Mouse (Mus musculus) heart, postnatal 0 days (tissue): ENCODE results near the gene Cxcl12. TPM values are rescaled to one million over a fixed set of nuclear protein-coding genes. Genes with fewer than 3 reads are reported as not detected.

Source experiments
- ATAC-seq: fragments of 200-750 bp; cut with Nextera tagmentation; 2 replicates; pipeline ENCODE4 v1.8.0; 2017; ENCODE audit warnings: low read depth, moderate number of reproducible peaks, moderate library complexity; ENCODE audit not compliant: insufficient read depth
- DNase-seq: peaks from one replicate; pipeline ENCODE4 v3.0.0-alpha.2; 2016; ENCODE audit warnings: low spot score
- H3K27ac ChIP-seq: fragments of 300-500 bp; sonication (generic); 2 replicates; pipeline ENCODE4 v1.5.1; 2014; ENCODE audit warnings: low read depth, mild to moderate bottlenecking
- H3K27me3 ChIP-seq: fragments of 300-500 bp; sonication (generic); 2 replicates; pipeline ENCODE4 v1.6.1; 2014; ENCODE audit warnings: low read length, mixed read lengths; ENCODE audit not compliant: control insufficient read depth, insufficient read depth
- H3K36me3 ChIP-seq: fragments of 300-500 bp; sonication (generic); replicated peaks from 2 replicates; pipeline ENCODE4 v1.6.1; 2014; ENCODE audit warnings: low read length, mixed read lengths; ENCODE audit not compliant: control insufficient read depth, insufficient read depth
- H3K4me1 ChIP-seq: fragments of 300-500 bp; sonication (generic); 2 replicates; pipeline ENCODE4 v1.6.1; 2014; ENCODE audit warnings: antibody characterized with exemption; ENCODE audit not compliant: control insufficient read depth, insufficient read depth
- H3K4me2 ChIP-seq: fragments of 300-500 bp; sonication (generic); 2 replicates; pipeline ENCODE4 v1.6.1; 2014; ENCODE audit warnings: low read depth, mild to moderate bottlenecking, low read length, moderate library complexity
- H3K4me3 ChIP-seq: fragments of 300-500 bp; sonication (generic); 2 replicates; pipeline ENCODE4 v1.5.1; 2014; ENCODE audit warnings: low read depth, low read length
- H3K9ac ChIP-seq: fragments of 300-500 bp; sonication (generic); replicated peaks from 2 replicates; pipeline ENCODE4 v1.6.1; 2014; ENCODE audit warnings: low read depth, low read length, mixed read lengths
- H3K9me3 ChIP-seq: fragments of 300-500 bp; sonication (generic); replicated peaks from 2 replicates; pipeline ENCODE4 v1.6.1; 2016; ENCODE audit warnings: low read length; ENCODE audit not compliant: control insufficient read depth
- CTCF ChIP-seq: IDR thresholded peaks from 2 replicates; pipeline ENCODE4 v1.5.1; 2016; ENCODE audit warnings: antibody characterized with exemption, control low read depth, low read depth
- EP300 ChIP-seq: IDR thresholded peaks from 2 replicates; pipeline ENCODE4 v1.6.1; 2016; ENCODE audit warnings: antibody characterized with exemption, low read depth
- WGBS: fragments of 180-500 bp; shearing (Covaris S2); extraction: QIAGEN DNeasy Blood & Tissue Kit; methylation state at CpG from one replicate; pipeline ENCODE4 v1.1.7; 2014; 5-methylcytosine and 5-hydroxymethylcytosine counted together
- polyA plus RNA-seq: library from polyadenylated mRNA; unstranded; fragments of >200 nt; fragmentation: Nextera tagmentation; extraction: Ambion mirVana; gene quantifications from 2 replicates; pipeline ENCODE4 v1.2.1, GENCODE M21; 2015
- total RNA-seq: library from RNA; depleted of rRNA; stranded (reverse); fragments of >200 nt; gene quantifications from 2 replicates; pipeline ENCODE4 v1.2.3, GENCODE M21; 2014; ENCODE audit warnings: low replicate concordance

Cxcl12 gene
- total and polyA plus RNA-seq, 2 experiments from 2014 or later: 48.0 to 52.7 TPM

- TF ChIP-seq EP300 (no peak), CTCF (no peak)
- no peaks in the 10 kb centered on the region for H3K36me3 ChIP-seq
- no peak for DNase-seq
- 0 out of 2 replicates have a peak, but pooled peaks cover 8% of the 10 kb centered on the region for H3K27me3 ChIP-seq
- no peak overlapping the region for H3K27ac ChIP-seq
- no peak overlapping the region for H3K4me3 ChIP-seq
- H3K4me2 ChIP-seq: no peak overlapping the region
- no peak for ATAC-seq
- 50% methylated on average over 4 of the region's 4 CpGs for WGBS
- no peaks in the 10 kb centered on the region for H3K4me1 ChIP-seq
- H3K9me3 ChIP-seq: no peaks in the 10 kb centered on the region
- H3K9ac ChIP-seq: no peak overlapping the region
Observed at GRCm38 (mm10) chr6:117156846-117157245, 11.5 kb upstream of the Cxcl12 start.

GRCm38 (mm10) chr6:117159710-117160690, 8.3 kb upstream of the Cxcl12 start:
- Histone ChIP-seq H3K9ac (no peak overlapping the region), H3K4me1 (no peaks in the 10 kb centered on the region), H3K4me3 (no peak overlapping the region), H3K36me3 (no peaks in the 10 kb centered on the region), H3K4me2 (no peak overlapping the region), H3K9me3 (no peaks in the 10 kb centered on the region), H3K27me3 (no peaks in the 10 kb centered on the region), H3K27ac (no peak overlapping the region)
- no peak for ATAC-seq
- 72% methylated on average over 16 of the region's 16 CpGs for WGBS
- no peak for TF ChIP-seq EP300
- no peak for TF ChIP-seq CTCF
- DNase-seq: no peak

- 73% methylated on average over 5 of the region's 5 CpGs for WGBS
- ATAC-seq (no peak), DNase-seq (no peak)
- Histone ChIP-seq H3K36me3 (no peaks in the 10 kb centered on the region), H3K4me2 (no peak overlapping the region), H3K9me3 (no peaks in the 10 kb centered on the region), H3K27me3 (peaks cover 15% of the 10 kb centered on the region), H3K27ac (no peak overlapping the region), H3K4me3 (no peak overlapping the region), H3K4me1 (peaks cover 3% of the 10 kb centered on the region; the same call in 1 of the 2 replicates), H3K9ac (no peak overlapping the region)
- TF ChIP-seq CTCF (peak; percentile 24; the same call in 1 of the 2 replicates), EP300 (no peak)
Observed at GRCm38 (mm10) chr6:117163486-117163885, 4.8 kb upstream of the Cxcl12 start.

- no peak overlapping the region for H3K9ac ChIP-seq
- peak overlapping the region; percentile 98 for H3K4me2 ChIP-seq
- H3K27ac ChIP-seq: no peak overlapping the region
- DNase-seq (peak; percentile 84), ATAC-seq (peak; percentile 68)
- peaks cover 3% of the 10 kb centered on the region; the same call in 1 of the 2 replicates for H3K4me1 ChIP-seq
- no peaks in the 10 kb centered on the region; the same call in 1 of the 2 replicates for H3K36me3 ChIP-seq
- H3K4me3 ChIP-seq: peak overlapping the region; percentile 13; the same call in 1 of the 2 replicates
- H3K27me3 ChIP-seq: peaks cover 25% of the 10 kb centered on the region
- 5% methylated on average over 16 of the region's 16 CpGs for WGBS
- TF ChIP-seq CTCF (peak; percentile 79), EP300 (no peak)
- H3K9me3 ChIP-seq: no peaks in the 10 kb centered on the region
Observed at GRCm38 (mm10) chr6:117166581-117167425, 1.5 kb upstream of the Cxcl12 start.

GRCm38 (mm10) chr6:117167426-117167730, 957 bp upstream of the Cxcl12 start:
- H3K9me3 ChIP-seq: no peaks in the 10 kb centered on the region
- TF ChIP-seq CTCF (no peak), EP300 (no peak)
- H3K4me1 ChIP-seq: peaks cover 3% of the 10 kb centered on the region; the same call in 1 of the 2 replicates
- ATAC-seq: no peak
- H3K27ac ChIP-seq: no peak overlapping the region
- no peak overlapping the region for H3K9ac ChIP-seq
- peaks cover 30% of the 10 kb centered on the region for H3K27me3 ChIP-seq
- WGBS: 19% methylated on average over 7 of the region's 7 CpGs
- no peaks in the 10 kb centered on the region; the same call in 1 of the 2 replicates for H3K36me3 ChIP-seq
- H3K4me3 ChIP-seq: peak overlapping the region; percentile 13; the same call in 1 of the 2 replicates
- peak overlapping the region; percentile 98 for H3K4me2 ChIP-seq
- DNase-seq: no peak
